ENCODE assay signal across 9 mouse cellular contexts in the genomic region with DNA sequence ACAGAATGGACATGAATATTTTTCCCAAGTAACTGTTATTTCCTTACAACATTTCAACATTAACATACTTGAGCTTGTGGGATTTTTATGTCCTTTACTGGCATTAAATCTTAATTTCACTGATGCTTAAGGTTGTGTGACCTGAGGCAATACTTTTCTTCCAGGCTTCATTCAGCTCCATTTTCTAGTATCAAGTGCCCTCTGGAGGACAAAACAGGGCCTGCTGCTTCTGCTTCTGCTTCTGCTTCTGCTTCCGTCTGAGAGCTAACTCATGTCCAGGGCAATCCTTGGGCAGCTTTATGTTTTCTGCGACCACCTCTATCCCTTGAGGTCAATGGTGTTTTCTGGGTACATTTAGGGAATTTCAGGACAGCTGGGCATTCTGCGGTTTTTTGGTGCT. TPM values are rescaled to one million over a fixed set of nuclear protein-coding genes. Genes with fewer than 3 reads are reported as not detected.
DNase-seq lines count a peak whose midpoint lies in the region; ATAC-seq and TF ChIP-seq lines count a peak whose summit lies in the region.
"Had no signal": no experiment of that assay in that cellular context is flagged by ENCODE, and none has a peak within 500 bp of the region (broad histone marks: within the 10 kb centered on the region; RNA-seq: fewer than 3 reads in every experiment).

No protein-coding gene starts in this region.

- peaks cover 12% of the 10 kb centered on the region for H3K4me1 ChIP-seq in hindbrain, embryonic 14.5 days (replicated peaks; ENCODE audit: control insufficient read depth, insufficient read depth, low read length)
- H3K4me1 ChIP-seq in hindbrain, embryonic 12.5 days: peaks cover 25% of the 10 kb centered on the region
- no peaks in the 10 kb centered on the region for H3K4me1 ChIP-seq in thymus, adult 2 months (replicated peaks; ENCODE audit: control insufficient read depth, insufficient read depth, low read length)
- H3K4me1 ChIP-seq: limb, embryonic 13.5 days had no signal

- no peak overlapping the region for H3K4me3 ChIP-seq in hindbrain, embryonic 14.5 days (replicated peaks; ENCODE audit: low read length)
- no peak overlapping the region for H3K4me3 ChIP-seq in hindbrain, embryonic 12.5 days
- H3K4me3 ChIP-seq in thymus, adult 2 months (ENCODE audit: control insufficient read depth, insufficient read depth, low read length): no peak overlapping the region
- H3K4me3 ChIP-seq: limb, embryonic 13.5 days had no signal

- H3K9me3 ChIP-seq in hindbrain, embryonic 14.5 days (ENCODE audit: control insufficient read depth, low read length): no peaks in the 10 kb centered on the region
- H3K9me3 ChIP-seq in hindbrain, embryonic 12.5 days (replicated peaks): no peaks in the 10 kb centered on the region
- H3K9me3 ChIP-seq: limb, embryonic 13.5 days had no signal

- H3K9ac ChIP-seq in hindbrain, embryonic 14.5 days: no peak overlapping the region
- H3K9ac ChIP-seq in hindbrain, embryonic 12.5 days: no peak overlapping the region
- H3K9ac ChIP-seq: limb, embryonic 13.5 days had no signal

- TF ChIP-seq CTCF in thymus, adult 2 months (IDR thresholded peaks at IDR 0.05; ENCODE audit: borderline replicate concordance, control insufficient read depth, extremely low read depth, insufficient read depth, low read length, poor library complexity): no peak

- peaks cover 25% of the 10 kb centered on the region for H3K36me3 ChIP-seq in hindbrain, embryonic 14.5 days (replicated peaks; ENCODE audit: control insufficient read depth, insufficient read depth)
- peaks cover 14% of the 10 kb centered on the region for H3K36me3 ChIP-seq in hindbrain, embryonic 12.5 days
- H3K36me3 ChIP-seq in thymus, adult 2 months (ENCODE audit: control insufficient read depth, insufficient read depth, low read length): peaks cover 18% of the 10 kb centered on the region; the same call in 1 of the 2 replicates

- no peak for ATAC-seq in hindbrain, embryonic 14.5 days (ENCODE audit: low FRiP score)
- ATAC-seq in hindbrain, embryonic 12.5 days (ENCODE audit: low FRiP score): no peak

- no peak overlapping the region for H3K27ac ChIP-seq in hindbrain, embryonic 14.5 days
- no peak overlapping the region for H3K27ac ChIP-seq in hindbrain, embryonic 12.5 days
- H3K27ac ChIP-seq in thymus, adult 2 months (ENCODE audit: control insufficient read depth, insufficient read depth, low read length): no peak overlapping the region
- H3K27ac ChIP-seq: limb, embryonic 13.5 days had no signal

- no peaks in the 10 kb centered on the region for H3K27me3 ChIP-seq in hindbrain, embryonic 14.5 days (ENCODE audit: control insufficient read depth, insufficient read depth, low read length)
- no peaks in the 10 kb centered on the region for H3K27me3 ChIP-seq in hindbrain, embryonic 12.5 days
- no peaks in the 10 kb centered on the region for H3K27me3 ChIP-seq in thymus, adult 2 months (ENCODE audit: control insufficient read depth, insufficient read depth, low read length)
- H3K27me3 ChIP-seq: limb, embryonic 13.5 days had no signal

- DNase-seq in adrenal gland, adult (ENCODE audit: inconsistent age in 2 of 2, low spot score in 1 of 2): peak; percentile 33 to 78
- DNase-seq in adrenal gland, postnatal 4 days (ENCODE audit: low spot score in 2 of 2): no peak
- DNase-seq in hindbrain, embryonic 14.5 days (ENCODE audit: low spot score): peak; percentile 66
- DNase-seq in thymus, adult 2 months: peak; percentile 27
- DNase-seq in thymus, postnatal 36 days: no peak
- DNase-seq in lung, postnatal 14 days: peak; percentile 54
- DNase-seq in gastrocnemius, postnatal 10 days: no peak

- H3K4me2 ChIP-seq in hindbrain, embryonic 14.5 days (replicated peaks): no peak overlapping the region
- no peak overlapping the region for H3K4me2 ChIP-seq in hindbrain, embryonic 12.5 days (replicated peaks)
- H3K4me2 ChIP-seq: limb, embryonic 13.5 days had no signal

- no peak for TF ChIP-seq POLR2A in thymus, adult 2 months (IDR thresholded peaks at IDR 0.05; ENCODE audit: control insufficient read depth, extremely low read depth, insufficient read depth, low read length, poor library complexity)

- 72% methylated on average over 3 of the region's 3 CpGs for WGBS in hindbrain, embryonic 14.5 days
- WGBS in hindbrain, embryonic 12.5 days: 77% methylated on average over 3 of the region's 3 CpGs
- 76% methylated on average over 3 of the region's 3 CpGs for WGBS in thymus, adult 2 months

RNA-seq across cellular contexts. Expression of a gene that starts 7.2 kb away (rescaled TPM):
- total RNA-seq in adrenal gland, postnatal 4 days (2021): 1 to 10 TPM in 1 of 2 experiments, under 1 TPM in 1; 0.76 to 1.4 TPM
- polyA plus RNA-seq in hindbrain, embryonic 14.5 days (2014; fragmentation: Nextera tagmentation; extraction: Ambion mirVana): 1.5 and 1.6 TPM in 2 replicates
- polyA plus RNA-seq in hindbrain, embryonic 12.5 days (2016; fragmentation: Nextera tagmentation; extraction: Ambion mirVana): 1.4 and 3.2 TPM in 2 replicates
- polyA plus RNA-seq in thymus, adult 2 months (2012; rRNA removed): 2.0 and 3.3 TPM in 2 replicates
- under 1 TPM in 1 of 2 experiments, not detected in 1; 0.81 TPM for total RNA-seq in gastrocnemius, postnatal 10 days (2021)

RNA-seq across cellular contexts. Expression of a gene that starts 11.9 kb away (rescaled TPM):
- total RNA-seq in adrenal gland, postnatal 4 days (2021): under 1 TPM in 1 of 2 experiments, not detected in 1; 0.25 TPM
- polyA plus RNA-seq in hindbrain, embryonic 14.5 days (2014; fragmentation: Nextera tagmentation; extraction: Ambion mirVana): 0.12 and 0.22 TPM in 2 replicates
- polyA plus RNA-seq in hindbrain, embryonic 12.5 days (2016; fragmentation: Nextera tagmentation; extraction: Ambion mirVana): 0.92 and 0.96 TPM in 2 replicates
- polyA plus RNA-seq in thymus, adult 2 months (2012; rRNA removed): 0.11 and 0.47 TPM in 2 replicates
- total RNA-seq in gastrocnemius, postnatal 10 days (2021): not detected

RNA-seq across cellular contexts. Expression of a gene that starts 19.0 kb away (rescaled TPM):
- total RNA-seq in adrenal gland, postnatal 4 days (2021): 1 to 10 TPM; 5.1 to 5.9 TPM
- polyA plus RNA-seq in hindbrain, embryonic 14.5 days (2014; fragmentation: Nextera tagmentation; extraction: Ambion mirVana): 13.6 and 15.2 TPM in 2 replicates
- polyA plus RNA-seq in hindbrain, embryonic 12.5 days (2016; fragmentation: Nextera tagmentation; extraction: Ambion mirVana): 11.6 and 12.3 TPM in 2 replicates
- polyA plus RNA-seq in thymus, adult 2 months (2012; rRNA removed): 14.8 and 15.7 TPM in 2 replicates
- total RNA-seq in gastrocnemius, postnatal 10 days (2021): under 1 TPM; 0.73 to 0.79 TPM

RNA-seq across cellular contexts. Expression of a gene that starts 30.0 kb away (rescaled TPM):
- 10 to 100 TPM; 20.5 to 23.3 TPM for total RNA-seq in adrenal gland, postnatal 4 days (2021)
- 2.2 and 2.4 TPM in 2 replicates for polyA plus RNA-seq in hindbrain, embryonic 14.5 days (2014; fragmentation: Nextera tagmentation; extraction: Ambion mirVana)
- polyA plus RNA-seq in hindbrain, embryonic 12.5 days (2016; fragmentation: Nextera tagmentation; extraction: Ambion mirVana): 25.0 and 30.7 TPM in 2 replicates
- 34.0 and 50.3 TPM in 2 replicates for polyA plus RNA-seq in thymus, adult 2 months (2012; rRNA removed)
- 1 to 10 TPM; 6.3 to 8.7 TPM for total RNA-seq in gastrocnemius, postnatal 10 days (2021)

Comparison
In these comparisons a context has a peak if more than half of its experiments do, and no peak if none do; other contexts are left out.
1. DNase-seq: peak in adrenal gland, adult (2 of 2), hindbrain, embryonic 14.5 days (single experiment), thymus, adult 2 months (single experiment) and lung, postnatal 14 days (single experiment); none in adrenal gland, postnatal 4 days (0 of 2), thymus, postnatal 36 days (0 of 2) and gastrocnemius, postnatal 10 days (single experiment).